Mouse (Mus musculus) liver, embryonic 16.5 days (tissue): Measurements from ENCODE around the gene Mlph. TPM values are rescaled to one million over a fixed set of nuclear protein-coding genes. Genes with fewer than 3 reads are reported as not detected.

Experiments used
- ATAC-seq: fragments of 200-750 bp; cut with Nextera tagmentation; 2 replicates; pipeline ENCODE4 v1.8.0; 2017; ENCODE audit warnings: low read depth, mild to moderate bottlenecking, moderate number of reproducible peaks, moderate library complexity
- H3K27ac ChIP-seq: fragments of 300-500 bp; sonication (generic); 2 replicates; pipeline ENCODE4 v1.5.1; 2014; ENCODE audit warnings: mild to moderate bottlenecking, low read length
- H3K27me3 ChIP-seq: fragments of 300-500 bp; sonication (generic); 2 replicates; pipeline ENCODE4 v1.6.1; 2014; ENCODE audit warnings: low read depth, low read length, mixed read lengths; ENCODE audit not compliant: control insufficient read depth, insufficient read depth
- H3K36me3 ChIP-seq: fragments of 300-500 bp; sonication (generic); 2 replicates; pipeline ENCODE4 v1.6.1; 2014; ENCODE audit warnings: mild to moderate bottlenecking; ENCODE audit not compliant: control insufficient read depth, insufficient read depth
- H3K4me1 ChIP-seq: fragments of 300-500 bp; sonication (generic); 2 replicates; pipeline ENCODE4 v1.6.1; 2014; ENCODE audit warnings: low read depth, low read length, mixed read lengths; ENCODE audit not compliant: control insufficient read depth
- H3K4me2 ChIP-seq: fragments of 300-500 bp; sonication (generic); 2 replicates; pipeline ENCODE4 v1.6.1; 2014; ENCODE audit warnings: low read depth, low read length, mixed read lengths
- H3K4me3 ChIP-seq: fragments of 300-500 bp; sonication (generic); 2 replicates; pipeline ENCODE4 v1.5.1; 2014; ENCODE audit warnings: low read depth, mild to moderate bottlenecking, low read length
- H3K9ac ChIP-seq: fragments of 300-500 bp; sonication (generic); 2 replicates; pipeline ENCODE4 v1.6.1; 2014; ENCODE audit warnings: low read depth, low read length
- H3K9me3 ChIP-seq: fragments of 300-500 bp; sonication (generic); replicated peaks from 2 replicates; pipeline ENCODE4 v1.6.1; 2016; ENCODE audit warnings: low read length; ENCODE audit not compliant: control insufficient read depth
- WGBS: fragments of 180-500 bp; shearing (Covaris S2); extraction: QIAGEN DNeasy Blood & Tissue Kit; methylation state at CpG from one replicate; pipeline ENCODE4 v1.1.7; 2014; ENCODE audit not compliant: insufficient replicate concordance; 5-methylcytosine and 5-hydroxymethylcytosine counted together
- polyA plus RNA-seq: library from polyadenylated mRNA; unstranded; fragments of >200 nt; fragmentation: Nextera tagmentation; extraction: Ambion mirVana; gene quantifications from 2 replicates; pipeline ENCODE4 v1.2.1, GENCODE M21; 2015

The Mlph gene
- polyA plus RNA-seq, 1 experiment from 2014 or later: 0.05 TPM

GRCm38 (mm10) chr1:90997136-90997535 lies 82.3 kb downstream of the Mlph start:
- Histone ChIP-seq H3K4me1 (no peaks in the 10 kb centered on the region; the same call in none of the 2 replicates), H3K4me3 (no peak overlapping the region), H3K27ac (no peak overlapping the region), H3K36me3 (no peaks in the 10 kb centered on the region), H3K9me3 (no peaks in the 10 kb centered on the region), H3K27me3 (peaks cover 16% of the 10 kb centered on the region), H3K9ac (no peak overlapping the region), H3K4me2 (no peak overlapping the region)
- no peak for ATAC-seq
- WGBS: 44% methylated on average over 4 of the region's 4 CpGs

- 58% methylated on average over 5 of the region's 5 CpGs for WGBS
- no peak overlapping the region for H3K4me2 ChIP-seq
These were observed 82.8 kb downstream of the Mlph start for GRCm38 (mm10) chr1:90997641-90998040.

GRCm38 (mm10) chr1:90998268-90998890 lies 83.5 kb downstream of the Mlph start, which contains the start of gene Lrrfip1:
TSS of gene Lrrfip1 (plus strand) at chr1:90998737.
- H3K9me3 ChIP-seq: no peaks in the 10 kb centered on the region
- H3K9ac ChIP-seq: peak within 1 kb of the TSS; percentile 47
- no peak within 1 kb of the TSS for H3K27ac ChIP-seq
- H3K36me3 ChIP-seq: no peaks in the 10 kb centered on the region
- peak; percentile 45; the same call in 1 of the 2 replicates for ATAC-seq
- no peaks in the 10 kb centered on the region; the same call in none of the 2 replicates for H3K4me1 ChIP-seq
- H3K4me2 ChIP-seq: peak within 1 kb of the TSS; percentile 71
- peak within 1 kb of the TSS; percentile 64 for H3K4me3 ChIP-seq
- H3K27me3 ChIP-seq: peaks cover 16% of the 10 kb centered on the region
- 2% methylated on average over 59 of the region's 59 CpGs for WGBS

More at GRCm38 (mm10) chr1:90997641-90998040, 82.8 kb downstream of the Mlph start:
- H3K27ac ChIP-seq: no peak overlapping the region
- H3K4me3 ChIP-seq: no peak overlapping the region
- H3K36me3 ChIP-seq: no peaks in the 10 kb centered on the region
- H3K9me3 ChIP-seq: no peaks in the 10 kb centered on the region
- H3K9ac ChIP-seq: no peak overlapping the region
- no peaks in the 10 kb centered on the region; the same call in none of the 2 replicates for H3K4me1 ChIP-seq
- peaks cover 16% of the 10 kb centered on the region for H3K27me3 ChIP-seq
- no peak for ATAC-seq

GRCm38 (mm10) chr1:90998891-90999611 lies 84.2 kb downstream of the Mlph start:
- Histone ChIP-seq H3K9me3 (no peaks in the 10 kb centered on the region), H3K9ac (peak overlapping the region; percentile 47), H3K27ac (no peak overlapping the region), H3K4me2 (peak overlapping the region; percentile 71), H3K4me3 (peak overlapping the region; percentile 64), H3K36me3 (no peaks in the 10 kb centered on the region), H3K4me1 (no peaks in the 10 kb centered on the region; the same call in none of the 2 replicates), H3K27me3 (peaks cover 16% of the 10 kb centered on the region)
- ATAC-seq: peak; percentile 27; the same call in 1 of the 2 replicates
- 2% methylated on average over 39 of the region's 41 CpGs for WGBS

- Histone ChIP-seq H3K9me3 (no peaks in the 10 kb centered on the region), H3K27ac (no peak overlapping the region), H3K4me1 (no peaks in the 10 kb centered on the region; the same call in none of the 2 replicates), H3K4me3 (no peak overlapping the region), H3K36me3 (no peaks in the 10 kb centered on the region), H3K27me3 (peaks cover 16% of the 10 kb centered on the region), H3K4me2 (no peak overlapping the region), H3K9ac (no peak overlapping the region)
- WGBS: 41% methylated on average over 10 of the region's 10 CpGs
- no peak for ATAC-seq
These were observed 85.2 kb downstream of the Mlph start for GRCm38 (mm10) chr1:90999911-91000601.

Other genes with a start within 250 kb of the Mlph start
- 4.0 and 6.8 TPM in 2 replicates for gene Col6a3, start 71.1 kb upstream of the Mlph start, polyA plus RNA-seq
- not detected in 2 replicates for gene Prlh, start 38.0 kb downstream of the Mlph start, polyA plus RNA-seq
- 5.7 and 7.4 TPM in 2 replicates for gene Rab17, start 54.6 kb downstream of the Mlph start, polyA plus RNA-seq
- 16.1 and 20.5 TPM in 2 replicates for gene Lrrfip1, start 83.7 kb downstream of the Mlph start, polyA plus RNA-seq
- gene Rbm44, start 230.0 kb downstream of the Mlph start, polyA plus RNA-seq: 0.63 and 0.96 TPM in 2 replicates